Mouse (Mus musculus): ENCODE data around the gene C330021F23Rik. TPM values are rescaled to one million over a fixed set of nuclear protein-coding genes. Genes with fewer than 3 reads are reported as not detected.

Gene C330021F23Rik
- 0.88 and 1.1 TPM in 2 replicates for polyA plus RNA-seq (2012; rRNA removed)

DNA sequence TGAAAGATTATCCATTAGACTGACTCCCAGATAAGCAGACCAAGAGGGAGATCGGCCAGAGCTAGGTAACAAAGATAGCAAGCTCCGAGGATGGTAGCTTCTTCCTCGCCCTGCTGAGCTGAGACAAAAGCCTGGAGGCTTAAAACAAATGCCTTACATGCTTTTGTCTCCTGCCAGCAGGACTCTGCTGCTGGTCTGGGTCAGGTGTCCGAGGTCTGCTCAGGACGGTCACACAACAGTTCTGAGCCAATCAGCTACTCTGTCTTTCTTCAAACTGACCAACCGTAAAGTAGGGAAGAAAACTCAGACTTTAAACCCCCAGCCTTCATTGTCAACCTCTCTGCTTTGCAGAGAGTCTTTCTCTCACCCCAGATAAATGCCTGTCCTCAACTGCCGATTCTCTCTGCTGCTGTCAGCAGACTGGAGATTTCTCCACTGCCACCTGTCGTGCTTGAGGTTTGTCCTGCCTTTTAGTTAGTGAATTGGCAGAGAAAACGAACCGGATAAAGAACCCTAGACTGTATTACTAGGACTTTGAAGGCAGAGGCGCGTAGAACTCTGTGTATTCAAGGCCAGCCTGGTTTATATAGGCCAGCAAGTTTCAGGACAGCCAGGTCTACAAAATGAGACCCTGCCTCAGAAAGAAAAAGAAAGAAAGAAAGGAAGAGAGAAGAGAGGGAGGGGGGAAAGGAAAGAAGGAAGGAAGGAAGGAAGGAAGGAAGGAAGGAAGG, at the start of gene C330021F23Rik:
Gene C330021F23Rik (plus strand): TSS at position 350 of the 731 bp plus-strand sequence.

DNA sequence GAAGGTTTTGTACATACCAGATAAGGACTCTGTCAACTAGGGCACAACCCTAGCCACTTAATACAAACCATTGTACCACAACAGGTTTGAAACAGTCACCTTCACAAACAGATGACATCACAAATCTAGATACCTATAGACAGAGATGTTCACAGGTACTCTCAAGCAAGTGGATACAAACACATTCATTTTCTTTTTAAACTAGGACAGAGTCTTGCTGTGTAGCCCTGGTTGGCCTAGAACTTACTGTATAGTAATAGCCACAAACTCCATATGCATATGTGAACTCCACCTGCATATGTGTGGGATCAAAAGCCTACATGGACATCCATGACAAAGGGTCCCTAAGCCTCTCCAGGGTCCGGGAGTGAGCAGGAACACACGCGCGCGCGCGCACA, 19.2 kb downstream of the C330021F23Rik start, which contains the start of gene Camsap3:
Gene Camsap3 (plus strand): TSS at position 301 of the 398 bp plus-strand sequence.

DNA sequence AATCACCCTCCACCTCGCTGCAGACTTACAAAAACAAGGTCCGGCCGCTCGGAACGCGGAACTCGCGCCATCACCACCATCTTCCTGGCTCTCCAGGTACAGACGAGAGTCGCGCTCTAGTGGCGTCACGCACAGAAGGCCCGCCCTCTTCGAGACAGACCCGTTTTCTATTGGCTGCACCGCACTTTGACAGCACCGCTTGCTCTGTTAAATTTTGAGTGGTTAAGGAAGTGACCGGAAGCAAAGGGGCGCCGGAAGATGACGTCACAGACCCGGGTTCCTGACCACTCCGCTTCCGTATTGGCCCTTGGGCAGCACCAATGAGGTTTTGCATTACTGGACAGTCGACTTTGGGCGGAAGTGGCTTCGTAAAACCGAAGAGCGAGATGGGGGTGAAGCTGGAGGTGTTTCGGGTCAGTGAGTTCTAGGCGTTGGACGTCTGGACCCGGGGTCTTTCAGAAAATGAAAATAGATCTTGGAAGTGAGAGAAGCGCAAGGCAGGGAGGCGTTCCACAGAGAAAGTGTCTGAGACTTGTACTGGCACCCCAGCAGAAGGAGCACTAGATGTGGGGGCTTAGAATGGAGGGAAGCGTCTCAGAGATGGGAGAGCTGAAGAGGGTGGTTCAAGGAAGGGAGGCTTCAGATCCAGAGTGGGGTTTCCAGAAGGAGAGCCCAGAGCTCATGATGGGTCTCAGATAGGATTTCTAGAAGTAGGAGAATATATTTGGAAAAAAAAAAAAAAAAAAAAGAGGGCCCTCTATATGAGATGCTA, 53.6 kb downstream of the C330021F23Rik start, which contains the start of the genes Xab2 and Pet100:
Gene Xab2 (minus strand): TSS at position 118 of the 772 bp plus-strand sequence.
Gene Pet100 (plus strand): TSS at position 350 of the 772 bp plus-strand sequence.

DNA sequence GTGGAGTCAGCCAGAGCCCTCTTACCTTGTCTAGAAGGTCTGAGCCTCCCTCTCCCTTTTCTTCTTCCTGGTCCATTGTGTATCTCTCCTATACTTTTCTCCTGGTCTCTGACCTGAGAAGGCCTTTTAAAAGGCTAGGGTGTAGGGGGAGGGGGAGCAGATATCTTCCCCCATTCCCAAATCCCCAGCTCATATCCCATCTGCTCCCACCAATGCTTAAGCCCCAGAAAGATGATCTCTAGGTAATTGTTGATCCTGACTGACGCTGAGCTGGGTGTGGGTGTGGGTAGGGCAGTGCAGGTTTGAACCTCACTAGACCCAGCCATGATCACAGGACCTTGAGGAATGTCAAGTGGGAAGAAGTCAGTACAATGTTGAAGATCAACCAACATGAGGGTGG, 57.7 kb downstream of the C330021F23Rik start, which contains the start of gene Pcp2:
Gene Pcp2 (minus strand): TSS at position 101 of the 400 bp plus-strand sequence.

DNA sequence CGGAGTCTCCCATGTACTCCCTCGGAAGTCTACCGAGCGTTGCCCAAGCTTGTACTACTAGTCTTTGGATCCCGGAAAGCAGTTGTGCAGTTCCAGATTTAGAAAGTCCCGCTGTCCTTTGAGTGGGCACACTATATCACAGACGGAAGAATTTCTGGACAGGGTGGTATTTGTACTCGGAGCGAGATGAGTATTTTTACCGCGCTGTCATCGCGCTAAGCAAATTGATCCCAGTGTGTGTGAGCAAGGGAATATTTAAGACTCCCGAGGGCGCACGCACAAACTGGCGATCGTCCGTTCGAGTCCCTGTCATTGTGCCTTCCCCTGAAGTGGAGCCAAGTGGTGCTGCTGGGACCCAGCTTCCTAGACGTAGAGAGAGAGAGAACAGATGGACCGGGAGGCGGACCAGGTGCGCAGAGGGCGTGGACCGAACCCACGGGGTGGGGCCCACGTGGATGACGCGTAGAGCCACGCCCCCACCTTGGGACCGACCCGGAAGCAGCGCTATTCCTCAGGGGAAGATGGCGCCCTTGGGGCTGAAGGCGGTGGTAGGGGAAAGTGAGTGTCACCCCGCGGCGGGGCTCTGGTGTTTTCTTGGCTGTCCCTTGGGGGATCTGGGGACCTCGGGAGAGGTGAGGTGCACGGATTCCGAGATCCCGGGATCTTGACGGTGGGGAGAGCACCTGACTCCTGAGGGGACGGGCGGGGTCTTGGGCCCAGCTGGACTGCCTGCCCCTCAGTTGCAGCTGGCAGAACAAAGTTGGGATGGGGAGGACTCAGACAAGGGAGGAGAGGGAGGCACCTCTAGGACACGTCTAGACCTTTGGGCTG, 63.1 kb downstream of the C330021F23Rik start, which contains the start of gene Stxbp2:
Gene Stxbp2 (plus strand): TSS at position 309 of the 831 bp plus-strand sequence.

Other genes with a start within 250 kb of the C330021F23Rik start
- 0.09 and 0.37 TPM in 2 replicates for gene A430078G23Rik, start 214.6 kb upstream of the C330021F23Rik start, polyA plus RNA-seq (2012; rRNA removed)
- 29.1 and 31.3 TPM in 2 replicates for gene Arhgef18, start 175.0 kb upstream of the C330021F23Rik start, polyA plus RNA-seq (2012; rRNA removed)
- 4.2 and 4.9 TPM in 2 replicates for gene Pex11g, start 100.3 kb upstream of the C330021F23Rik start, polyA plus RNA-seq (2012; rRNA removed)
- gene Tex45, start 97.1 kb upstream of the C330021F23Rik start, polyA plus RNA-seq (2012; rRNA removed) = 0.26 and 0.36 TPM in 2 replicates
- gene Zfp358, start 74.9 kb upstream of the C330021F23Rik start, polyA plus RNA-seq (2012; rRNA removed) = 102 and 108 TPM in 2 replicates
- 263 and 271 TPM in 2 replicates for gene Mcoln1, start 67.5 kb upstream of the C330021F23Rik start, polyA plus RNA-seq (2012; rRNA removed)
- 47.3 and 60.4 TPM in 2 replicates for gene Pnpla6, start 52.6 kb upstream of the C330021F23Rik start, polyA plus RNA-seq (2012; rRNA removed)
- 65.6 and 66.3 TPM in 2 replicates for gene Camsap3, start 19.3 kb downstream of the C330021F23Rik start, polyA plus RNA-seq (2012; rRNA removed)
- 70.7 and 75.6 TPM in 2 replicates for gene Xab2, start 53.3 kb downstream of the C330021F23Rik start, polyA plus RNA-seq (2012; rRNA removed)
- 58.7 and 80.5 TPM in 2 replicates for gene Pet100, start 53.6 kb downstream of the C330021F23Rik start, polyA plus RNA-seq (2012; rRNA removed)
- gene Pcp2, start 57.6 kb downstream of the C330021F23Rik start, polyA plus RNA-seq (2012; rRNA removed) = 0.82 and 1.9 TPM in 2 replicates
- 122 and 144 TPM in 2 replicates for gene Stxbp2, start 63.0 kb downstream of the C330021F23Rik start, polyA plus RNA-seq (2012; rRNA removed)
- 0.45 and 0.53 TPM in 2 replicates for gene Retn, start 87.8 kb downstream of the C330021F23Rik start, polyA plus RNA-seq (2012; rRNA removed)
- 0.32 and 0.35 TPM in 2 replicates for gene Mcemp1, start 97.8 kb downstream of the C330021F23Rik start, polyA plus RNA-seq (2012; rRNA removed)
- gene Fcor, start 104.4 kb downstream of the C330021F23Rik start, polyA plus RNA-seq (2012; rRNA removed) = 8.4 and 11.6 TPM in 2 replicates
- 51.9 and 54.3 TPM in 2 replicates for gene Trappc5, start 108.3 kb downstream of the C330021F23Rik start, polyA plus RNA-seq (2012; rRNA removed)
- not detected in 2 replicates for gene Fcer2a, start 126.2 kb downstream of the C330021F23Rik start, polyA plus RNA-seq (2012; rRNA removed)
- gene Clec4g, start 152.7 kb downstream of the C330021F23Rik start, polyA plus RNA-seq (2012; rRNA removed) = 0.04 TPM in 1 of 2 replicates, not detected in the other
- gene Cd209a, start 181.0 kb downstream of the C330021F23Rik start, polyA plus RNA-seq (2012; rRNA removed) = 0.12 and 0.13 TPM in 2 replicates